Mouse (Mus musculus) liver, embryonic 13.5 days (tissue): ENCODE data around the gene Ufd1. TPM values are rescaled to one million over a fixed set of nuclear protein-coding genes. Genes with fewer than 3 reads are reported as not detected.
A peak's percentile ranks its signal among the peaks of the same experiment; 100 is the strongest.

Experiments
- ATAC-seq: fragments of 200-750 bp; cut with Nextera tagmentation; 2 replicates; pipeline ENCODE4 v1.8.0; 2017; ENCODE audit warnings: low read depth, mild to moderate bottlenecking, moderate number of reproducible peaks, moderate library complexity
- DNase-seq: peaks from one replicate; pipeline ENCODE4 v3.0.0; 2022
- H3K27ac ChIP-seq: fragments of 300-500 bp; sonication (generic); 2 replicates; pipeline ENCODE4 v1.5.1; 2015; ENCODE audit warnings: moderate library complexity, mild to moderate bottlenecking, inconsistent platforms
- H3K27me3 ChIP-seq: fragments of 300-500 bp; sonication (generic); 2 replicates; pipeline ENCODE4 v1.6.1; 2015; ENCODE audit warnings: mild to moderate bottlenecking, inconsistent platforms
- H3K36me3 ChIP-seq: fragments of 300-500 bp; sonication (generic); 2 replicates; pipeline ENCODE4 v1.6.1; 2015; ENCODE audit warnings: mild to moderate bottlenecking, inconsistent platforms
- H3K4me1 ChIP-seq: fragments of 300-500 bp; sonication (generic); replicated peaks from 2 replicates; pipeline ENCODE4 v1.6.1; 2015; ENCODE audit warnings: inconsistent platforms
- H3K4me2 ChIP-seq: fragments of 300-500 bp; sonication (generic); 2 replicates; pipeline ENCODE4 v1.6.1; 2015; ENCODE audit warnings: inconsistent platforms, mild to moderate bottlenecking, moderate library complexity
- H3K4me3 ChIP-seq: fragments of 300-500 bp; sonication (generic); replicated peaks from 2 replicates; pipeline ENCODE4 v1.5.1; 2015; ENCODE audit warnings: mild to moderate bottlenecking, inconsistent platforms
- H3K9ac ChIP-seq: fragments of 300-500 bp; sonication (generic); 2 replicates; pipeline ENCODE4 v1.6.1; 2015; ENCODE audit warnings: mild to moderate bottlenecking, inconsistent platforms
- H3K9me3 ChIP-seq: fragments of 300-500 bp; sonication (generic); replicated peaks from 2 replicates; pipeline ENCODE4 v1.6.1; 2016; ENCODE audit warnings: inconsistent platforms
- WGBS: fragments of 180-500 bp; shearing (Covaris S2); methylation state at CpG from one replicate; pipeline ENCODE4 v1.1.7; 2015; ENCODE audit not compliant: insufficient replicate concordance; 5-methylcytosine and 5-hydroxymethylcytosine counted together
- polyA plus RNA-seq: library from polyadenylated mRNA; unstranded; fragments of >200 nt; fragmentation: Nextera tagmentation; extraction: Ambion mirVana; gene quantifications from 2 replicates; pipeline ENCODE4 v1.2.1, GENCODE M21; 2015

Ufd1 gene
- polyA plus RNA-seq, 1 experiment from 2014 or later, result 47.0 TPM

GRCm38 (mm10) chr16:18785025-18785424, 26.6 kb upstream of the Ufd1 start:
- ATAC-seq, result peak; percentile 88
- 59% methylated on average over 7 of the region's 7 CpGs for WGBS

GRCm38 (mm10) chr16:18785485-18785884, 26.1 kb upstream of the Ufd1 start:
- ATAC-seq, result peak; percentile 93
- H3K4me3 ChIP-seq, result no peak overlapping the region
- H3K4me1 ChIP-seq, result peaks cover 31% of the 10 kb centered on the region
- peak; percentile 39 for DNase-seq
- WGBS, result 26% methylated on average over 1 of the region's 1 CpGs
- peaks cover 94% of the 10 kb centered on the region for H3K36me3 ChIP-seq
- H3K9ac ChIP-seq, result 0 out of 2 replicates have a peak overlapping the region, but pooled peaks have one; percentile 4
- peak overlapping the region; percentile 75 for H3K27ac ChIP-seq
- H3K27me3 ChIP-seq, result no peaks in the 10 kb centered on the region
- H3K9me3 ChIP-seq, result no peaks in the 10 kb centered on the region
- peak overlapping the region; percentile 41 for H3K4me2 ChIP-seq

More at GRCm38 (mm10) chr16:18785025-18785424, 26.6 kb upstream of the Ufd1 start:
- Histone ChIP-seq H3K9ac (0 out of 2 replicates have a peak overlapping the region, but pooled peaks have one; percentile 4), H3K27ac (peak overlapping the region; percentile 73), H3K9me3 (no peaks in the 10 kb centered on the region), H3K4me2 (peak overlapping the region; percentile 41), H3K27me3 (peaks cover under 1% of the 10 kb centered on the region; the same call in 1 of the 2 replicates), H3K4me1 (peaks cover 31% of the 10 kb centered on the region), H3K36me3 (peaks cover 92% of the 10 kb centered on the region), H3K4me3 (no peak overlapping the region)
- DNase-seq, result peak; percentile 24

GRCm38 (mm10) chr16:18786652-18787051, 24.9 kb upstream of the Ufd1 start:
- Histone ChIP-seq H3K4me3 (no peak overlapping the region), H3K4me2 (no peak overlapping the region), H3K9me3 (no peaks in the 10 kb centered on the region), H3K9ac (no peak overlapping the region), H3K4me1 (peaks cover 31% of the 10 kb centered on the region), H3K27ac (peak overlapping the region; percentile 75; the same call in 1 of the 2 replicates), H3K36me3 (peaks cover 93% of the 10 kb centered on the region), H3K27me3 (no peaks in the 10 kb centered on the region)
- ATAC-seq (no peak), DNase-seq (no peak)
- WGBS, result 89% methylated on average over 10 of the region's 10 CpGs

- peaks cover 31% of the 10 kb centered on the region for H3K4me1 ChIP-seq
- ATAC-seq (no peak), DNase-seq (no peak)
- peaks cover 95% of the 10 kb centered on the region for H3K36me3 ChIP-seq
- H3K9me3 ChIP-seq, result no peaks in the 10 kb centered on the region
- H3K9ac ChIP-seq, result no peak overlapping the region
- WGBS, result 54% methylated on average over 10 of the region's 10 CpGs
- H3K4me3 ChIP-seq, result no peak overlapping the region
- no peaks in the 10 kb centered on the region for H3K27me3 ChIP-seq
- 0 out of 2 replicates have a peak overlapping the region, but pooled peaks have one; percentile 19 for H3K27ac ChIP-seq
- H3K4me2 ChIP-seq, result no peak overlapping the region
Observed at GRCm38 (mm10) chr16:18788627-18789406, 22.8 kb upstream of the Ufd1 start.

- no peak overlapping the region for H3K4me3 ChIP-seq
- no peak overlapping the region for H3K27ac ChIP-seq
- no peak overlapping the region for H3K4me2 ChIP-seq
- ATAC-seq, result no peak
- DNase-seq, result no peak
- no peak overlapping the region for H3K9ac ChIP-seq
- WGBS, result 85% methylated on average over 11 of the region's 11 CpGs
- H3K9me3 ChIP-seq, result no peaks in the 10 kb centered on the region
- H3K36me3 ChIP-seq, result peaks cover 98% of the 10 kb centered on the region
- H3K27me3 ChIP-seq, result no peaks in the 10 kb centered on the region
- H3K4me1 ChIP-seq, result no peaks in the 10 kb centered on the region
Observed at GRCm38 (mm10) chr16:18795223-18795899, 16.2 kb upstream of the Ufd1 start.

GRCm38 (mm10) chr16:18796645-18797044, 14.9 kb upstream of the Ufd1 start:
- ATAC-seq, result no peak
- DNase-seq, result no peak
- peaks cover 99% of the 10 kb centered on the region for H3K36me3 ChIP-seq
- no peak overlapping the region for H3K4me2 ChIP-seq
- no peaks in the 10 kb centered on the region for H3K27me3 ChIP-seq
- 91% methylated on average over 7 of the region's 7 CpGs for WGBS
- no peak overlapping the region for H3K4me3 ChIP-seq
- H3K27ac ChIP-seq, result no peak overlapping the region
- H3K4me1 ChIP-seq, result no peaks in the 10 kb centered on the region
- H3K9ac ChIP-seq, result no peak overlapping the region
- no peaks in the 10 kb centered on the region for H3K9me3 ChIP-seq

GRCm38 (mm10) chr16:18798151-18798550, 13.4 kb upstream of the Ufd1 start:
- ATAC-seq (no peak), DNase-seq (no peak)
- no peaks in the 10 kb centered on the region for H3K9me3 ChIP-seq
- no peak overlapping the region for H3K9ac ChIP-seq
- no peaks in the 10 kb centered on the region for H3K4me1 ChIP-seq
- H3K27ac ChIP-seq, result no peak overlapping the region
- WGBS, result 87% methylated on average over 5 of the region's 5 CpGs
- no peaks in the 10 kb centered on the region for H3K27me3 ChIP-seq
- H3K4me2 ChIP-seq, result no peak overlapping the region
- no peak overlapping the region for H3K4me3 ChIP-seq
- peaks cover 93% of the 10 kb centered on the region for H3K36me3 ChIP-seq

GRCm38 (mm10) chr16:18798841-18799240, 12.7 kb upstream of the Ufd1 start:
- H3K9me3 ChIP-seq, result no peaks in the 10 kb centered on the region
- H3K4me2 ChIP-seq, result no peak overlapping the region
- H3K4me1 ChIP-seq, result no peaks in the 10 kb centered on the region
- ATAC-seq, result no peak
- H3K27me3 ChIP-seq, result no peaks in the 10 kb centered on the region
- DNase-seq, result no peak
- H3K36me3 ChIP-seq, result peaks cover 90% of the 10 kb centered on the region
- no peak overlapping the region for H3K27ac ChIP-seq
- no peak overlapping the region for H3K4me3 ChIP-seq
- no peak overlapping the region for H3K9ac ChIP-seq
- 82% methylated on average over 2 of the region's 2 CpGs for WGBS

GRCm38 (mm10) chr16:18805746-18806145, 5.8 kb upstream of the Ufd1 start:
- Histone ChIP-seq H3K9ac (no peak overlapping the region), H3K9me3 (no peaks in the 10 kb centered on the region), H3K27ac (no peak overlapping the region), H3K4me3 (no peak overlapping the region), H3K36me3 (peaks cover 85% of the 10 kb centered on the region), H3K4me2 (no peak overlapping the region), H3K4me1 (peaks cover 21% of the 10 kb centered on the region), H3K27me3 (no peaks in the 10 kb centered on the region)
- WGBS, result 94% methylated on average over 2 of the region's 2 CpGs
- no peak for ATAC-seq
- DNase-seq, result no peak

GRCm38 (mm10) chr16:18809001-18809400, 2.6 kb upstream of the Ufd1 start:
- Histone ChIP-seq H3K36me3 (peaks cover 63% of the 10 kb centered on the region), H3K27me3 (no peaks in the 10 kb centered on the region), H3K27ac (no peak overlapping the region), H3K4me1 (peaks cover 38% of the 10 kb centered on the region), H3K4me3 (no peak overlapping the region), H3K9me3 (no peaks in the 10 kb centered on the region), H3K4me2 (0 out of 2 replicates have a peak overlapping the region, but pooled peaks have one; percentile 80), H3K9ac (no peak overlapping the region)
- no peak for DNase-seq
- ATAC-seq, result no peak
- 87% methylated on average over 5 of the region's 5 CpGs for WGBS

GRCm38 (mm10) chr16:18811032-18811431, 547 bp upstream of the Ufd1 start:
- ATAC-seq (peak; percentile 64), DNase-seq (peak; percentile 28)
- H3K36me3 ChIP-seq, result peaks cover 60% of the 10 kb centered on the region
- H3K4me2 ChIP-seq, result peak overlapping the region; percentile 80
- WGBS, result 2% methylated on average over 5 of the region's 5 CpGs
- H3K9ac ChIP-seq, result peak overlapping the region; percentile 83
- peak overlapping the region; percentile 73 for H3K4me3 ChIP-seq
- peak overlapping the region; percentile 78 for H3K27ac ChIP-seq
- H3K27me3 ChIP-seq, result no peaks in the 10 kb centered on the region
- H3K9me3 ChIP-seq, result no peaks in the 10 kb centered on the region
- peaks cover 44% of the 10 kb centered on the region for H3K4me1 ChIP-seq
